Mouse (Mus musculus): Measurements from ENCODE around the gene Sec14l2.
"Not testable (repeated sequence)": the region's sequence is repeated elsewhere in the genome, so short reads cannot be mapped to it uniquely, and the experiment has no call there.

The Sec14l2 gene

DNA sequence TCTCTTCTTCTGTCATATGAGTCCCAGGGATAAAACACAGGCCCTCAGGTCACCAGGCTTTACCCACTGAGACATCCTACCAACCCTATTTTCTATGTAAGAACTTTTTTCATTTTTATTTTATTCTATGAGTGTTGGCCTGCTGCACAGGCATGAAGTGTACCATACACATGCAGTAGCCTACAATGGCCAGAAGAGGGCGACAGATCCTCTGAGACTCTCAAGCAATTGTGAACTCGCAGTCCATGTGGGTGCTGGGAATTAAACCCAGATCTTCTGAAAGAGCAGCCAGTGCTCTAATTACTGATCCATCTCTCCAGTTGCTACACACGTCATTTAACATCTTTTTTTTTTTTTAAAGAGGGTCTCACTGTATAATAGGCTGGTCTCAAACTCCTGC is 10.2 kb upstream of the Sec14l2 start:
- DNase-seq (ENCODE audit: low spot score), result peak; percentile 42

- not testable (repeated sequence) for DNase-seq (ENCODE audit: low spot score)
Measured at GRCm38 (mm10) chr11:4128461-4128860, 5.2 kb upstream of the Sec14l2 start.

- DNase-seq (ENCODE audit: low spot score), result no peak
Measured at GRCm38 (mm10) chr11:4127059-4127458, 3.8 kb upstream of the Sec14l2 start.

- DNase-seq (ENCODE audit: low spot score), result peak; percentile 64
Measured at GRCm38 (mm10) chr11:4123922-4124321, 707 bp upstream of the Sec14l2 start.

DNA sequence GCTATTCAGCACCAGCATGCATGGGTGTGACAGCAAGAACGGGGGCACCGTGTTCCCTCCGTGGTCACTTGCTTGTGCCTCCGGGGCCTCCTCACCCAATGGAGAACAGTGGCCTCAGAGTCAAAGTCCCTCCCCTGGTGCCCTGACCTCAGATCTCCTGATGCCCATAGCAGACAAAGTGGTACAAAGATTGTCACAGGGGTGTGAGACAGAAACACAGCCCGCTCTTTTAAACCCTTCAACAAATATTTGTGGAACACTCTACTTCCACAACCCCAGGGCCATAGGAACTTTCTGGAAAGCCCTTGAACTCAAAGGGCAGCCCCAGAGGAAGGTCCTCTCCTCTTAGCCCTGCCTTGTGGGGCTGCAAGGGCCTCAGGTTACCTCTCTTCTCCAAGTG is 989 bp downstream of the Sec14l2 start:
- DNase-seq (ENCODE audit: low spot score), result no peak

- no peak for DNase-seq (ENCODE audit: low spot score)
Measured at GRCm38 (mm10) chr11:4121691-4122090, 1.5 kb downstream of the Sec14l2 start.

GRCm38 (mm10) chr11:4119635-4120034 is 3.6 kb downstream of the Sec14l2 start:
- DNase-seq (ENCODE audit: low spot score), result no peak

GRCm38 (mm10) chr11:4118081-4118921 is 4.9 kb downstream of the Sec14l2 start:
- peak; percentile 44 for DNase-seq (ENCODE audit: low spot score)

- DNase-seq (ENCODE audit: low spot score), result no peak
Measured at GRCm38 (mm10) chr11:4117372-4118071, 5.7 kb downstream of the Sec14l2 start.

DNA sequence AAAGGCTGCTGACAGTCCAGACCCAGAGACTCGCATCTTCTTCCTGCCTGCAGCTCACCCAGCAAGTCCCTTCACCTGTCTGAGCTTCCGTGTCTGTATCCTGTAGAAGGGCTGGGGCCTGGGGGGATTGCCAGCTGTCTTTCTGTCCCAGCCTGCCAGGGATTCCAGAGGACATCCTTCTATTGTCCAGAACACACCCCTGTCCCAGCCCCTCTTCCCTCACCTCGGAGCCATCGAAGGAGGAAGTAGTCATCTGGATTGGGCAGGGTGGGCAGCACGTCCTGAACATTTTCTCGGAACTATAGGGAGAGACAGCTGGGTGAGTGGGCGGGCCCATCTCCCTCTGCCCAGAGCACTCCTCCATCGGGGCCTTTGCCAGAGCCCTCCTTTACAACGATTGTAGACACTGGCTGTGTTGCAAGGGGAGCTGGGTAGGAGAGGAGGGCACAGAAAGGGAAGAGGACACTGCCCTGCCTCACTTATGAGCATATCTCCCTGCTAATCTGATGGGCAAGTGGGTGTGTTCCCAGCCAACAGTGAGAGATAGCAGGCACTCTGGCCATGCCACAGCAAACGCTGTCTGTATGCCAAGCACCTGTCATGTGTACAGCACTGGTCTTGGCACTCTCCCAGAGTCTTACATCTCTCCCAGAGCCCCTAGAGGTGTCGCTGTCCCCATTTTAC is 6.6 kb downstream of the Sec14l2 start:
- DNase-seq (ENCODE audit: low spot score), result no peak

- no peak for DNase-seq (ENCODE audit: low spot score)
Measured at GRCm38 (mm10) chr11:4115407-4115806, 7.8 kb downstream of the Sec14l2 start.

DNA sequence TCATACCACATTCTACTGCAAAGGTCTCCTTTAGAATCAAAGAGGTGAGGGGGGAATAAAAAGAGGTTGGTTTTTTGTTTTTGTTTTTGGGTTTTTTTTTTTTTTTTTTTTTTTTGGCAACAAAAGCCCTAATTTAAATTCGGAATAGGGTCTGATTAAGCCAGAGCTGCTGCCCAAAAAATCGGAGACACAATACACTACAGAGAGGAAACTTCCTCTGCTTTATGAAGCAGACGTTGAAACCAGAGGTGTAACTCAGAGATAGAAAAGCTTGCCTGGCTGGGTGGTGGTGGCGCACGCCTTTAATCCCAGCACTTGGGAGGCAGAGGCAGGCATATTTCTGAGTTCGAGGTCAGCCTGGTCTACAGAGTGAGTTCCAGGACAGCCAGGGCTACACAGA is 8.7 kb downstream of the Sec14l2 start:
- not testable (repeated sequence) for DNase-seq (ENCODE audit: low spot score)

DNA sequence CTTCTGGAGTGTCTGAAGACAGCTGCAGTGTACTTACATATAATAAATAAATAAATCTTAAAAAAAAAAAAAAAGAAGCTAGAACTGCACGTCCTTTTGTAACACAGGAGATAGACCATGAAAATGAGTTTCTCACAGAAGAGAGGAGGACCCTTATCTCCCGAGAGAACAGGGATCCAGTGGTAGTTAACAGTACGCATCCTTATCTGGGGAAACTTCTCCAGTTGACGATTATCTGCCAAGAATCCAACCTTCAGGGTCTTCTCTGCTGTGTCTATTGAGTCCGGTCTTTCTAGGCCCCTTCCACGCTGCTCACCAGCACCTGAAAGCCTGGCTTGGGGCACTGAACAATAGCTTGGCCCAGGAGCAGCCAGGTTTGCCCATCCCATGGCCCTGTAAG is 9.2 kb downstream of the Sec14l2 start:
- DNase-seq (ENCODE audit: low spot score), result no peak

GRCm38 (mm10) chr11:4113496-4113895 is 9.7 kb downstream of the Sec14l2 start:
- no peak for DNase-seq (ENCODE audit: low spot score)

GRCm38 (mm10) chr11:4112861-4113260 is 10.4 kb downstream of the Sec14l2 start:
- DNase-seq (ENCODE audit: low spot score), result no peak

DNA sequence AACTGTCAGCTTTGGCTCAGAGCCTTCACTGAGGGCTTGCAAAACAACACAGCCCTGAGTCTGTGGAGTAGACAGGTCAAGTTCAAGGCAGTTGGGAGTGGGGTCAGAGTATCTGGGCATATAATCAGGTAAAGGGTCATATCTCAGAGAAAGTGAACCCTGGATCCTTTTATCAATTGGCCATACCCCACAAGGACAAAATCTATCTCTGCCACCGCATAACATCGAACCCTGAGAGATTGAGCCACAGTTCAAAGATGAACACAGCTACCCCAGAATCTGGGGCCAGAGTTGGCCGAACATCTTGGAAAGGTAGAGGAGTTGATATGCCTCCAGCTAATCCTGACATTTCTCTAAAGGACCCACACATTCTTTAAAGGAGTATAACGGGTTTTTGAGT is 11.2 kb downstream of the Sec14l2 start:
- DNase-seq (ENCODE audit: low spot score), result no peak

DNA sequence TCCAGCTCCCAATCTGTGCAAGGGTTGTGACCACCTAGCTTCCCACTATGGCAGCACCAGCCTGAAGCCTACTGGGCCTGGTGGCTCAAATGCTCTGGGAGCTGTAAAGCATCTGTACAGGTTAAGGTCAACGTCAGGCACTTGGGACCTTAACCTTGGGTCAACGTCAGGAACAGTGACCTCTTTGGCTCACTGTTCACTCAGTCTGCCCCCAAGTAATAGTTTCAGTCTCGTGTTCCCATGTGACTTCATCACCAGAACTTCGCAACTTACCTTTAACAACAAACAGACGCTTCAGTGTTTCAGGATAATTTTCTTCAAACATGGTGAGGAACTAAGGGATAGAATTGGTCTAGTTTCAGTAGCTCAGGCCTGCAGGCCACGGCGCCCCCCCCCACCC is 14.5 kb downstream of the Sec14l2 start:
- DNase-seq (ENCODE audit: low spot score), result no peak

- not testable (repeated sequence) for DNase-seq (ENCODE audit: low spot score)
Measured at GRCm38 (mm10) chr11:4107901-4108300, 15.3 kb downstream of the Sec14l2 start.

DNA sequence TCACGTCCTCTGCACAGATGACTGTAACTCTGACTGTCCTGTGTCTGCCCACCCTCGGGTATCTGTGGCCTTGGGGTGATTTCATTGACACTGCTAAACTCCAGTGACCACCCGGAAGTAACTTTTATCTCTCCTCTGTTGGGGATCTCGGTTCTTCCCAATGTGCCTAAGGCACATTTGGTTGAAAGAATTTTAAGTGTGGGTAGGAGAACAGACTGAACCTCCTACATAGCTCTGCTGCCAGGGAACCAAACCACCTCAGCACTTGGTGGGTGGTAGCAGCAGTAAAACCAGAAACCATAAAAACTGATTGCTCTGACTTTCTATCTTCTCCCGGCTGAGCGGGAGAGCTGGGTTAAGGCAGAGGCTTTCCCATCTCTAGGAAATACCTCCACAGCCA is 17.8 kb downstream of the Sec14l2 start:
- DNase-seq (ENCODE audit: low spot score), result no peak

- no peak for DNase-seq (ENCODE audit: low spot score)
Measured at GRCm38 (mm10) chr11:4104989-4105388, 18.2 kb downstream of the Sec14l2 start.

DNA sequence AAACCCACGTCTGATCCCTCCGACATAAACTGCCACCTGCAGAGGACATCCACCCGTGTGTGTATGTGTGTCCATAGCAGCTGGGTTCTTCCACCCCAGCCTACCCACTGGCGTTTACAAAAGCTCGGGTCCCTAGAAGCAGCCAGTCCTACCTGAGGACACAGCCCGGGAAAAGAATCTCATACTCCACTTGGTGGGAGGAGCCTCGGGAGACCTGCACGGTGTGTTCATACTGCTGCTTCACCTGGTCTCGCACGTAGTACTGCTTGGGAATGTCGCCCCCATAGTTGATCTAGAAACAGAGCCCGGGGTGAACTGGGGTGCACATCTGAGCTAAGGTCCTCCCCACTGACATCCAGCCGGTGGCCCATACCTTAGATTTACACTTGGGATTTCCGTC is 19.7 kb downstream of the Sec14l2 start:
- DNase-seq (ENCODE audit: low spot score), result no peak

DNA sequence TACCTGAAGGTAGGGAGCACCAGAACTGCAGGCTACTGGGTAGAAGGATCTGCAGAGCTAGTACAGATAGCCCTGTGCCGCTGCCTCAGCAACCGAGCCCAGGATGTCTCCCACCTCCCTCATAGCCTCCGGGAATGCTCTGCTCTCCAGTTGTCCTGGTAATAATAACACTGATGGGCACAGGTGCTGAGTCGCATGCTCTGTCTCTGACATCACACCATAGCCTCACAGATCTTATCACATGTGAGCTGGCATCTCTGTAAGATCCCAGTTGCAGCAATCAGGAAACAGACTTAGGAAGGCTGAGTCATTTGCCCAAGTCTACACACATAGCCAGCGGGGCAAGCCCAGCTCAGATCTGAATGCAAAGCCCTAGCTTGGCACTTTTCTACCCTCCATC is 21.4 kb downstream of the Sec14l2 start:
- no peak for DNase-seq (ENCODE audit: low spot score)

GRCm38 (mm10) chr11:4099447-4099846 is 23.8 kb downstream of the Sec14l2 start:
- no peak for DNase-seq (ENCODE audit: low spot score)
